Mouse (Mus musculus): ENCODE data around the gene Mllt11.

DNA sequence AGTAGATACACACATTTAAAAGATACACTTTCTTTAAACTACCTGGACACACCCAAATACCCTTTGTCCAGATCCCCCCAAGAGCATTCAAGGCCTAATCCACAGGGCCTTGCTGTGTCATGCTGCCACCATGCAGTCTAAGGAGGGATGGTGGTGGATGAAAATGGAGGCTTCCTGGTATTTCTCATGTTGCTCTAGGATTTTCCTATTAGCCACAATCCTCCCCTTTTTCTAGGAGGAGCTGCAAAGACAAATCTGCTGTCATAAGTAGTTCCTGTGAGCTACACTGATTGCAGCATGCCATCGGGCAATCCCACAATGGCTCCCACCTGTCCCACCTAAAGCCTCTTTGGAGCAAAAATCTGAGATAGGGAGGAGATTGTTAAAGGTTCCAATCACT lies 4.8 kb downstream of the Mllt11 start:
- TF ChIP-seq CTCF (IDR thresholded peaks at IDR 0.05; ENCODE audit: control insufficient read depth, insufficient read depth, insufficient read length) (no peak), FOSL1 (IDR thresholded peaks at IDR 0.05; ENCODE audit: insufficient read depth, low read length, poor library complexity, severe bottlenecking) (no peak), MYOD1 (IDR thresholded peaks at IDR 0.05; ENCODE audit: control insufficient read depth, insufficient read length, low read depth) (no peak)

Measured in C2C12 (cell line).